Mouse (Mus musculus) thymus, postnatal 0 days (tissue): ENCODE results near the gene Pla2g6. TPM values are rescaled to one million over a fixed set of nuclear protein-coding genes. Genes with fewer than 3 reads are reported as not detected.

Experiments used
- DNase-seq: peaks from one replicate; pipeline ENCODE4 v3.0.0-alpha.2; 2015; ENCODE audit warnings: low spot score
- polyA plus RNA-seq: library from polyadenylated mRNA; unstranded; fragments of >200 nt; fragmentation: Nextera tagmentation; extraction: Ambion mirVana; gene quantifications from 2 replicates; pipeline ENCODE4 v1.2.1, GENCODE M21; 2015

Pla2g6 gene
- polyA plus RNA-seq, 1 experiment from 2014 or later: 12.8 TPM

GRCm38 (mm10) chr15:79322991-79323790 lies 5.0 kb downstream of the Pla2g6 start:
- DNase-seq: peak; percentile 90

GRCm38 (mm10) chr15:79322281-79322990 lies 5.8 kb downstream of the Pla2g6 start:
- peak; percentile 88 for DNase-seq

- no peak for DNase-seq
Measured at GRCm38 (mm10) chr15:79321733-79322190, 6.4 kb downstream of the Pla2g6 start.

- no peak for DNase-seq
Measured at GRCm38 (mm10) chr15:79313848-79314369, 14.3 kb downstream of the Pla2g6 start.

- no peak for DNase-seq
Measured at GRCm38 (mm10) chr15:79307861-79308260, 20.3 kb downstream of the Pla2g6 start.

GRCm38 (mm10) chr15:79306043-79306637 lies 22.1 kb downstream of the Pla2g6 start:
- no peak for DNase-seq

- DNase-seq: no peak
Measured at GRCm38 (mm10) chr15:79304832-79305231, 23.4 kb downstream of the Pla2g6 start.

GRCm38 (mm10) chr15:79303725-79304124 lies 24.5 kb downstream of the Pla2g6 start:
- DNase-seq: no peak

GRCm38 (mm10) chr15:79299563-79300155 lies 28.5 kb downstream of the Pla2g6 start:
- DNase-seq: no peak

GRCm38 (mm10) chr15:79298553-79298952 lies 29.6 kb downstream of the Pla2g6 start:
- no peak for DNase-seq

GRCm38 (mm10) chr15:79292779-79293178 lies 35.4 kb downstream of the Pla2g6 start:
- DNase-seq: no peak

- DNase-seq: peak; percentile 24
Measured at GRCm38 (mm10) chr15:79290340-79290739, 37.9 kb downstream of the Pla2g6 start.

- DNase-seq: no peak
Measured at GRCm38 (mm10) chr15:79289441-79289840, 38.7 kb downstream of the Pla2g6 start.

GRCm38 (mm10) chr15:79288387-79288786 lies 39.8 kb downstream of the Pla2g6 start:
- no peak for DNase-seq

- no peak for DNase-seq
Measured at GRCm38 (mm10) chr15:79287091-79287490, 41.1 kb downstream of the Pla2g6 start.

GRCm38 (mm10) chr15:79286141-79286540 lies 42.0 kb downstream of the Pla2g6 start:
- DNase-seq: no peak

GRCm38 (mm10) chr15:79285399-79285798 lies 42.8 kb downstream of the Pla2g6 start, which contains the start of gene Baiap2l2:
Baiap2l2 (minus strand) TSS chr15:79285537.
- DNase-seq: no peak

GRCm38 (mm10) chr15:79283371-79283770 lies 44.8 kb downstream of the Pla2g6 start:
- no peak for DNase-seq

- DNase-seq: no peak
Measured at GRCm38 (mm10) chr15:79282434-79282833, 45.8 kb downstream of the Pla2g6 start.

- DNase-seq: peak; percentile 91
Measured at GRCm38 (mm10) chr15:79281389-79281788, 46.8 kb downstream of the Pla2g6 start.

GRCm38 (mm10) chr15:79280850-79281249 lies 47.3 kb downstream of the Pla2g6 start:
- DNase-seq: no peak
